Mouse (Mus musculus) adrenal gland, postnatal 4 days (tissue): ENCODE data around the gene Dot1l. TPM values are rescaled to one million over a fixed set of nuclear protein-coding genes. Genes with fewer than 3 reads are reported as not detected.
"Not testable (repeated sequence)": the region's sequence is repeated elsewhere in the genome, so short reads cannot be mapped to it uniquely, and the experiment has no call there.

Source experiments
- DNase-seq, 2 experiments: peaks; one replicate each; pipeline ENCODE4 v3.0.0; 2021 to 2022; ENCODE audit warnings: low spot score in 2 of 2, mixed read lengths in 2 of 2
- microRNA-seq: library from miRNA; unstranded; fragments of <30 nt; microRNA quantifications from one replicate; pipeline ENCODE4 v1.2.0, GENCODE M21; 2021
- total RNA-seq, 2 experiments: library from RNA; stranded (reverse); gene quantifications; 2 replicates each; pipeline ENCODE4 v1.2.3; 2021

Gene Dot1l
- total RNA-seq, 2 experiments from 2014 or later: 81.2 to 83.2 TPM

DNA sequence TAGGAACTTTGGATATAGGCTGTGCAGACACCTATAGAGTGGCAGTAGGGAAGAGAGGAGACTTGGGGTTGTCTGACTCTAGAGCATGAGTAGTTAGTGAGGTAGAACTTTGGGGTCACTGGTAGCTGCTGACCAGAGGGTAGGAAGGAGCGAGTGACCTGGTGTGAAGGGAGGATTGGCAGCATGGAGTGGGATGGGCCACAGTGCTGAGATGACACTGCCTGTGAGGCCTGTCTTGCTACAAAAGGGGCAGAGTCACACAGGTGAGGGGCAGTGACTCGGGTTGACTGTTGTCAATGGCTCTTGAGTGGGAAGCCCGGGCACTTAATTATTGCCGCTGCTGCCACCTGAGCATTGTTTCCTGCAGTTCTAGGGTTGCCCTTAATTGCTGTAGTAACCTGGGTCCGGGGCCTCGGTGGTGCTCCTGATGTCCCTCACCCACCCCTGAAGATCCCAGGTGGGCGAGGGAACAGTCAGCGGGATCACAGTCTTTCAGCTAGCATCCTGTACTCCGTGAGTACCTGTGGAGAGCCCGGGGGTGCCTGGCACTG lies 72.9 kb downstream of the Dot1l start:
- no peak for DNase-seq

DNA sequence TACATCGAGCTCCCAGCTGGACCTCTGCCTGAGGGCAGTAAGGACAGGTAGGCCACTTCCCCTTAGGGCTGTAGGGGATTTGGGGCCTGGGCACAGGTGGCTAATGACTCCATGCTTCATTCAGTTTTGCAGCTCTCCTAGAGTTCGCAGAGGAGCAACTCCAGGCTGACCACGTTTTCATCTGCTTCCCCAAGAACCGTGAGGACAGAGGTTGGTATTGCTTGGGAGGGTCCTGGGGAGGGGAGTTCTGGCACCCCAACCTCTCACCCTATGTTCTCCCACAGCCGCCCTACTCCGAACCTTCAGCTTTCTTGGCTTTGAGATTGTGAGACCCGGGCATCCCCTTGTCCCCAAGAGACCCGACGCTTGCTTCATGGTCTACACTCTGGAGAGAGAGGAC lies 73.6 kb downstream of the Dot1l start:
- not testable (repeated sequence) for DNase-seq

DNA sequence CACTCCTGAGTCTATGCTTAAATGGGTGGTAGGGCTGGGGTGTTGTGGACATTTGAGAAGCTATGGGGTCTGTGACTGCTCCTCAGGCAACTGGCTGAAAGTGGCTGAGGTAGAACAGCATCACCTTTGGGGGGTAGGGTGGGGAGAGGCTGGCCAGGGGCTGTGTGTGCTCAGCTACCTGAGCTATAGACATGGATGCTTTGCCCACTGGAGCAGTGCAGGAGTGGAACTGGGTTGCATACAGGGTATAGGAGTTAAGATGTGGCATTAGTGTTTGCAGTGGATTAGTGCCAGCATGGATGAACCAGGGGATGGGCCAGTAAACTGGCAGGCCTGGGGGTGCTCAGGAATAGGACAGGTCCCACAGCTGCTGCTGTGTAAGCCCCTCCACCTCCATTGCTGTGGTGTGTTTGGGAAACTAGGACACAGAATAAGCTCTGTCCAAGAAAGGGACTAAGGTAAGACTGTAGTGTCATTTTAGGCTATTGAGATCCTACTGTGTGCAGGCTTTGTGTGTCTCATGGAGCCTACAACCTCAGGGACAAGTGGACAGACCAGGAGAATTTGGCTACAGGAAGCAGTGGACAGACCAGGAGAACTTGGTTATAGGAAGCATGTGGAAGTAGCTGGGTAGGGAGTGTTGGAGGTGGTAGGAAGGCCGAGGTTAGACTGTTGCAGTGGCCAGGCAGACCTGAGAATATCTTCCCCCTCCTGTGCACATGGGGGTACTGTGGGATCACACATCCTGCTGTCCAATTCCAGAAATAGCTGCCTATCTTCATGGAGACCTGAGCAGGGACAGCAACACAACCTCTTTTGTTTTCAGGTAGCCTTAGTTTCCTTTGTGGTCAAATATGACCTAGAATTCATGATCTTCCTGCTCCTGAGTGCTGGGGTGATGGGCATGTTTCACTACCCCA lies 74.6 kb downstream of the Dot1l start:
- DNase-seq: no peak

DNA sequence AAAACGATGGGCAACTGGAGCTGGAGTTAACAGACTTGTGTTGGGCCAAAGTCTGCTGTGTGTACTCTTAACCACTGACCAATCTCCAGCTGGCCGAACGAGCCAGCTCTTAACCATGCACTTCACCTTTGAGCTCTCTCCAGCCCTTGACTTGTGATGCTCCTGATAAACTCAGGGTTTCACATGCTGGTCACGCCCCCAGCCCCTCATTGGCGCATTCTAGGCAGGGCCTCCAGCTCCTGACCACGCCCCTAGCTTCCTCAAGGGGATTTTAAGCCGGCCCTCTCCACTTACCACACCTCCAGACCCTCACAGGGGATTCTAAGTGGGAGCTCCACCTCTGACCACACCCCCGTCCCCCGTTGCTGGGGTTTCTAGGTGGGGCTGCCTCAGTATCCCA lies 76.1 kb downstream of the Dot1l start:
- peak in 1 of 2 experiments; percentile 50 for DNase-seq

DNA sequence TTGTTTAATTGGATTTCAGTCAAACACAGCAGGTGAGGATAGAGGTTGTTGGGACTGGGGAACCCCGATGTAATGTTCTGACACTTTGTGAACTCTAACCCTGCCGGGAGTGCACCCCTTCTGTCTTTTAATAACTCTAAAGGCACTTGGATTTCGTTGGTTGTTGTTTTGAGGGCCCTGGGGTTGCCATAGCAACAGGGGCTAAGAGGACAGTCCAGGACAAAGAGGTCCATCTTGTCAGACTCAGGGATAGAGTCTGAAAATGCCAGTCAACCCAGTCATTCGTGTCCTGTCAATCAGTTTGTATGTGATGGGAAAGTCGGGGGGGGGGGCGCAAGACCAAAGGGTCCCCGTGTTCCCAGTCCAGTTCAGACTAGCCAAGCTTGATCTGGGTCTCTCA lies 77.8 kb downstream of the Dot1l start:
- DNase-seq: no peak

DNA sequence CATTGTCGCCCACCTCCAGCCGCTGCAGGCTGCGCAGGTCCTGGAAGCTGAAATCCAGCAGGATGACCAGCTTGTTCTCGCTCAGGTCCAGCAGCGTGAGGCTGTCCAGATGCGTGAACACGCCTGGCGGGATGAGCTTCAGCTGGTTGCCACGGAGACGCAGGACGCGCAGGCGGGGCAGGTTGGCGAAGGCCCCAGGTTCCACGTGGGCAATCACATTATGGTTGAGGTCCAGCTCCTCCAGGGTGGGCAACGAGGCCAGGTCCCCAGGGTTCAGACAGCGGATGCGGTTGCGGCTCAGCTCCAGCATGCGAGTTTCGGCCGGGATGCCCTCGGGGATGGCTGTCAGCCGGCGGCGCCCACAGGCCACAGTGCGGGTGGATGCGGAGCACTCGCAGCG lies 80.6 kb downstream of the Dot1l start:
- DNase-seq: no peak

DNA sequence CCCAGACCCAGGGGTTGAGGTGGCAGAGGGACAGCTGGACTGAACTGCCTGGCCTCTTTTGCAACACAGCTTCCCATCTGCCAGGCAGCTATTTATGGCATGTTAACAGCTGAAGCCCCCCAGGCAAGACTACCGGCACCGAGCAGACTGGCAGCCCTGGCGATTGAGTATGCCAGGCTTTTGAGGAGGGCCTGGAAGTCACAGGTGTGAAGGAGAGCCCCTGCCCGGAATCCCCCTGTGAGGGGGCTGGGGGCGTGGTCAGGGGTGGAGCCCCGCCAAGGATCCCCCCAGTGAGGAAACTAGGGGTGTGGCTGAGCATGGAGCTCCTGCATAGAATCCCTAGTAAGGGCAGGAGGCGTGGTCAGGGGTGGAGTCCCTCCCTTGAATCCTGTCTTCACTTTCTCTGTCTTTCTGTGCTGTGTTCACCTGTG lies 82.0 kb downstream of the Dot1l start:
- DNase-seq: no peak

DNA sequence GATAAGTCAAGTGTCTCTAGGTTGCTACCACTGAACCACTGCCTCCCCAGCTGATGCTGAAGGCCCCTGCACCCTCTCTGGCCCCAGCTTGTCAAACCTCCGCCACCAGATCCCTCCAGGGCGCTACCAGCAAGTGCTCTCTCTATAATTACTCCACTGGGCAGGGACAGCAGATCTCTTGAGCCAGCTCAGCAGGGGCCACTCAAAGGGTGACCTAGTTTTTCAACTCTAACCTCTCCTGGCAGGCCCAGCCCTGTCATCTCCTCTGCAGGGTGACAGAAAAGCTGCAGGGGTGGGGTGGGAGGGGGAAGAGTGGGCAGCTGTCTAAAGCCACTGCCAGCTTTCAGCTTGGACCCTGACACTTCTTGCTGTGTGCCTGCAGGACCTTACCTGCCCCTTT lies 82.8 kb downstream of the Dot1l start:
- DNase-seq: no peak

DNA sequence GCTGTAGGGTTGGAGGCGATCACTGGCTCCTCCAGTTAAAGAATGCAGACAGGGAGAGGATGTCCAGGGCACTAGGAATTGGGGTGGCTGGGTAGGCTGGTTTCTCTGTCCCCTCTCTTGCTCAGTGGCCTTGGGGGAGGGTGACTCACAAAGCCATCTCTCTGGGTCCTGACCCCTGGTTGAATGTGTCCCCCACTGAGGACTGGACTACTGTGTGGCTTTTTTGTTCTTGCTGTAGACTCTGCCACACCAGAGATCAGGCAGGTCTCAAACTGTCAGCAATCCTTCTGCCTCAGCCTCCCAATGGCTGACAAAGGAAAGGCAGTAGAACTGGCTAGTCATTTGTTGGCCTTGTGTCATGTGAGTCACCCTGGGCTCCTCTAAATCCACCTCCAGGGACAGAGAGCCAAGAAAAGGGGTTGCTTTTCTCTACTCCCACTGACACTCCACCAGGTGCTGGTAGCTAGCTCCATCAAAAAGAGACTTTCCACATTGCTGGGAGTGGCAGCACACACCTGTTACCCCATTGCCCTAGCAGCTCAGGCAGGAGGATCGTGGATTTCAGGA lies 83.4 kb downstream of the Dot1l start:
- DNase-seq: no peak

DNA sequence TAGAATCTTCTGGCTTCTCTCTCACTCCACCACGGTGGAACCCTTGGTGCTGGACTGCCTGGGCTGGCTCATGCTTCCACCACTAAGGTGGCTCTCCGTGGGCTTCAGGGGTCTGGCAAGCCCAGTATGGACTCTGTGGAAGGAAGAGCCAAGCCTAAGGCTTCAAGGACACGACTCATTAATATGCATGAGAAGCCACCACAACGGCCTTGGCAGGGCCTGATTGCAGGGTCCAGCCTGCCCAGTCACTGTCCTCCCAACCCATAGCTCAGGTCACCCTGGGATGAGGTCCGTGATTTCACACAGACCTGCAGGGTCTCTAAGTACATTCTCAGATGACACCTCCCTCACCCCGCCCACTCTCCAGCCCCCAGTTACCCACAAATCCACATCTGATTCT lies 84.8 kb downstream of the Dot1l start:
- no peak for DNase-seq

DNA sequence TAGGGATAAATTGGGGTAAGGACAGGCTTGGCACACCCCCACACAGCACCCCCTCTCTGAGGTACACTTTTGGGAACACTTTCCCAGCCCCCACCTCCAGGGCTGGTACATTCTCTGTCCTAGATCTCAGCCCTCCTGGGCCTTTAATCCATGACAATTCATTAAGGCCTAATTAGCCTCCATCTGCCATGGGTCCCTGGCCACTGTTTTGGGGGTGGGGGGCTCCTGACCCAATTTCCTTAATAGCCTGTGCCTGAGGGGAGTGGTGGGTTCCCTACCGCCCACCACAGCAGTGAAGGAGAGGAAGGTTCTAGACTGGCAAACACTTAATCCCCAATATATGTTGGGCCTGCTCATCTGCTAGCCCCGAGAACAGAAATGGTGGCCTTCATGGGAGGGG lies 86.7 kb downstream of the Dot1l start:
- no peak for DNase-seq

DNA sequence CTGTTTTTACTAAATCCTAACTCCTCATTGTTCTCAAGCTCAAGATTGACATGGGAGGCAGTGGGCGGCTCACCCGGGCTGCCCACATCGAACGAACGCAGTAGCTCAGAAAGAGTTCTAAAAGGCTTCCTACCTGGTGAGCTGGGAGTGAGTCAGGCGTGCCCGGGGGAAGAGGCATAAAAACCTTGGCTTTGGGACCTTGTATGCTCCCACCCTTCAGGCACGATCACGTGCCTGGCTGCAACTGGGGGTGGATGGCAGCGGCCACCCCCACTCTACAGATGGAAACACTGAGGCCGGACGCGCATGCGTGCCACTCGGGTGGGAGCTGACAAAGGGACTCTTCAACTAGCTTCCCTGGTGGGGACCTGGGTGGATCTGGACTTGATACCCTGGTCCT lies 87.3 kb downstream of the Dot1l start:
- no peak for DNase-seq

DNA sequence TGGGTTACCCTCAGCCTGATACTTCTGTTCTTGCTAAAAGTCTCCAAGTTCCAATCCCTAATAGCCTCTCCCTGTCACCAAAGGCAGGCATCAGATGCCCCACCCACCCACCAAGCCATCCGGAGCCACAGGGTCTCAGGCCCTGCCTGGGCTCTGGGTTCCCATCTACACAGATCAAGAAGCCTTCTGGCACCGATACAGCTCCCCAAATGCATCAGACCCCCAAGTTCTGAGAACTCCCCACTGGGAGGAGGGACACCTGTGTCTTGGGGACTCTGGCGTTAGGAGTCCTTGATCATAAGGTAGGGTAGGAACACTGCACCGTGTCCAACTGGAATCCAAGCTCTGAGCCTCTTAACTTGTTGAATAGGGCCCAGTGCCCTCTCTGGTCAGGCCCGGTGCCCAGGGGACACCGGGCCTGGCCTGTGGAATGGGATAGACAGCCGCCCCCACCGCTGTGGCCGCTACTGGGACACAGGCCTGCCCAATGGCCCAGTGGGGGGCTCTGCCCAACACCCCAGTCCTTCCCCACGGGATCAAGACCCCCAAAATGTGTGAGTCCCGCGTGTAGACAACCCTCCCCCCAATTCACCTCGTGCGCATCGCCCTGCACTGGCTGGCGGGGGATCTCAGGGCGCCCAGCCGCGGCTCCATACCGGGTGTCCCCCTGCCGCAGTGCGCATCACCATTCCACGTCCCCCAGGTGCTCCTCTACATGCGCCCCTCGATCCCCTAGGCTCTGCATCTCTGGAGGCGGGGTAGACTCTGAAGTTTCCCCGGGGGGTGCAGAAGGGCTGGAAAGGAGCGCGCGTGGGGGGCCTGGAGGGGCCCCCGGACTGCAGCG lies 88.3 kb downstream of the Dot1l start:
- no peak for DNase-seq

DNA sequence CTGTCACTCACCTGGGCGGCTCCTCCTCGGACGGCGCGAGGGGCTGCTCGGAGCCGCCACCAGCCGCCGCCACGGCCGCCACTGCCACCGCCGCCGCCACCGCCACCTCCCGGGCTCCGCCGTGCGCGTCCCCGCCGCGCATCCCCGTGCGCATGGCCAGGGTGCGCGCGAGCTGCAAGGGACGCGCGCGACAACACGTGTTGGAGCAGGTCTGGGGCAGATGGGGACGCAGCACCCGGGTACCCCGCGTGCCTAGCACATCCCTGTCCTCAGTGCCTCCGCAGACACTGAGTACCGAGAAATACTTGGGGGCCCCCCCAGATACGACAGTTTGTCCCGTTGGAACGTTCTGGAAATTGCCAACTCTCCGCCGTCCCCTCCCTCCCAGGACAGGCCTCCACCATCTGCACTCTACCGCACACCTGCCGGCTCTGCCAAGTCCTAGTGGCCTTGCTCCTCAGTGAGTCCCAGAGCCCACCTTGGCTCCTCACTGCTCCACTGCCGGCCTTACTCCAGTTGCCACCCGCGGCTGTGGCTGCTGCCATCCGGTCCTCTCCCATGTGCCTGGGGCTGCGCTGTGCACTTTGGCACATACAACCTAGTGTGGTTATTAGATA lies 89.0 kb downstream of the Dot1l start, which contains the start of gene Lingo3:
TSS of gene Lingo3 (minus strand) at position 109 of the 617 bp plus-strand sequence.
- DNase-seq: peak in 1 of 2 experiments; percentile 41

Small RNAs within 50 kb of the gene (microRNA-seq; reads per million reads assigned to microRNA genes)
- gene Mir1982: 3.4 reads per million, percentile 9 among the genes with 10 or more reads in this experiment

Other genes starting within 250 kb of the Dot1l start
- gene Atp8b3, start 216.1 kb upstream of the Dot1l start, total RNA-seq: under 1 TPM; 0.50 to 0.82 TPM
- gene Rexo1, start 193.6 kb upstream of the Dot1l start, total RNA-seq: 10 to 100 TPM; 71.7 to 78.9 TPM
- 10 to 100 TPM; 14.2 to 16.5 TPM for gene Klf16, start 177.9 kb upstream of the Dot1l start, total RNA-seq
- gene Abhd17a, start 164.9 kb upstream of the Dot1l start, total RNA-seq: 100 to 1,000 TPM; 106 to 112 TPM
- gene Scamp4, start 152.3 kb upstream of the Dot1l start, total RNA-seq: 10 to 100 TPM; 49.5 to 51.8 TPM
- gene Adat3, start 152.3 kb upstream of the Dot1l start, total RNA-seq: 1 to 10 TPM; 4.0 to 4.9 TPM
- gene Gm49322, start 149.2 kb upstream of the Dot1l start, total RNA-seq: 1 to 10 TPM; 3.0 to 3.4 TPM
- gene Csnk1g2, start 132.4 kb upstream of the Dot1l start, total RNA-seq: 100 to 1,000 TPM; 169 to 173 TPM
- gene Btbd2, start 98.1 kb upstream of the Dot1l start, total RNA-seq: 10 to 100 TPM; 72.0 to 76.3 TPM
- 100 to 1,000 TPM; 126 to 134 TPM for gene Mknk2, start 77.1 kb upstream of the Dot1l start, total RNA-seq
- gene Mob3a, start 53.2 kb upstream of the Dot1l start, total RNA-seq: 10 to 100 TPM; 16.5 to 16.6 TPM
- gene Izumo4, start 53.0 kb upstream of the Dot1l start, total RNA-seq: 10 to 100 TPM; 18.3 to 24.9 TPM
- 100 to 1,000 TPM in 1 of 2 experiments, 10 to 100 TPM in 1; 98.9 to 114 TPM for gene Ap3d1, start 12.9 kb upstream of the Dot1l start, total RNA-seq
- 10 to 100 TPM; 79.5 to 79.9 TPM for gene Sf3a2, start 43.0 kb downstream of the Dot1l start, total RNA-seq
- 100 to 1,000 TPM in 1 of 2 experiments, 10 to 100 TPM in 1; 93.7 to 105 TPM for gene Plekhj1, start 43.4 kb downstream of the Dot1l start, total RNA-seq
- 1 to 10 TPM in 1 of 2 experiments, under 1 TPM in 1; 0.79 to 1.1 TPM for gene Amh, start 50.0 kb downstream of the Dot1l start, total RNA-seq
- 10 to 100 TPM; 12.7 to 18.4 TPM for gene Jsrp1, start 58.3 kb downstream of the Dot1l start, total RNA-seq
- 100 to 1,000 TPM; 668 to 717 TPM for gene Oaz1, start 71.5 kb downstream of the Dot1l start, total RNA-seq
- gene Lingo3, start 88.8 kb downstream of the Dot1l start, total RNA-seq: 1 to 10 TPM; 1.1 to 1.5 TPM
- gene Lsm7, start 100.0 kb downstream of the Dot1l start, total RNA-seq: 10 to 100 TPM; 50.4 to 52.9 TPM
- gene Sppl2b, start 100.1 kb downstream of the Dot1l start, total RNA-seq: 10 to 100 TPM; 43.5 to 47.7 TPM
- not detected for gene Tmprss9, start 116.6 kb downstream of the Dot1l start, total RNA-seq
- 100 to 1,000 TPM; 162 to 179 TPM for gene Timm13, start 145.8 kb downstream of the Dot1l start, total RNA-seq
- 10 to 100 TPM; 18.5 to 23.1 TPM for gene Lmnb2, start 163.0 kb downstream of the Dot1l start, total RNA-seq
- 10 to 100 TPM; 10.9 to 11.1 TPM for gene Gadd45b, start 174.9 kb downstream of the Dot1l start, total RNA-seq